Mouse (Mus musculus): ENCODE measurements around the gene Ttc34.
A peak's percentile ranks its signal among the peaks of the same experiment; 100 is the strongest.

Ttc34 gene

DNA sequence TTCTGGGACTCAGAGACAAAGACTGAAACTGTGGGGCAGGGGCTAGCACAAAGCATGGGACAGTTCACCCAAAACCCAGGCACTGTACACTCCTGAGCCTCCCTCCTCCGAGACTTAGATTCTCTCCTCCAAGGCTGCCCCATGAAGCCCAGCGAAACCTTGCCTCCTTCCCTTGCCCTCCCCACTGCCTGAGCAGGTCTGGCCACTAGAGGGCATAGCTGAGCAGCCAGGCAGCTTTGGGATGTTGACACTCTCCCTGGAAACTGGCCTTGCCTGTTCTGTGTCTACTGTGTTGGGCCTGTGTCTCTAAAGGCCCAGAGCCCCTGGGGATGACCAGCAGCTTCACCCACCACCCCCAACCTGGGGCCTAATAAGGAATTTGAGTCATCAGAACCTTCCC lies at the start of gene Ttc34:
Gene Ttc34, plus strand, starts transcription at position 290 of the 400 bp plus-strand sequence.
- Histone ChIP-seq H3K9me3 (ENCODE audit: low read length) (no peaks in the 10 kb centered on the region), H3K27me3 (ENCODE audit: insufficient read depth, low read length) (0 out of 2 replicates have a peak, but pooled peaks cover 3% of the 10 kb centered on the region), H3K4me1 (replicated peaks; ENCODE audit: low read depth, low read length) (peaks cover 32% of the 10 kb centered on the region), H3K4me3 (replicated peaks; ENCODE audit: low read length) (no peak within 1 kb of the TSS), H3K36me3 (ENCODE audit: insufficient read depth, low read length) (no peaks in the 10 kb centered on the region)
- TF ChIP-seq NANOG (IDR thresholded peaks at IDR 0.05; ENCODE audit: borderline replicate concordance, low read length) (no peak), POU5F1 (IDR thresholded peaks at IDR 0.05; ENCODE audit: borderline replicate concordance, low read length) (no peak), CTCF (conservative IDR thresholded peaks at IDR 0.05; ENCODE audit: low read length) (peak; percentile 96)

GRCm38 (mm10) chr4:154787960-154788702 lies 49.1 kb upstream of the Ttc34 start:
- Histone ChIP-seq H3K36me3 (ENCODE audit: insufficient read depth, low read length) (no peaks in the 10 kb centered on the region), H3K9me3 (ENCODE audit: low read length) (no peaks in the 10 kb centered on the region), H3K4me3 (replicated peaks; ENCODE audit: low read length) (no peak overlapping the region), H3K4me1 (replicated peaks; ENCODE audit: low read depth, low read length) (0 out of 2 replicates have a peak, but pooled peaks cover 5% of the 10 kb centered on the region), H3K27me3 (ENCODE audit: insufficient read depth, low read length) (peaks cover 77% of the 10 kb centered on the region)
- no peak for TF ChIP-seq CTCF (conservative IDR thresholded peaks at IDR 0.05; ENCODE audit: low read length)
- no peak for TF ChIP-seq POU5F1 (IDR thresholded peaks at IDR 0.05; ENCODE audit: borderline replicate concordance, low read length)
- TF ChIP-seq NANOG (IDR thresholded peaks at IDR 0.05; ENCODE audit: borderline replicate concordance, low read length), result no peak

GRCm38 (mm10) chr4:154791894-154792293 lies 45.4 kb upstream of the Ttc34 start:
- Histone ChIP-seq H3K4me1 (replicated peaks; ENCODE audit: low read depth, low read length) (no peaks in the 10 kb centered on the region), H3K9me3 (ENCODE audit: low read length) (no peaks in the 10 kb centered on the region), H3K27me3 (ENCODE audit: insufficient read depth, low read length) (peaks cover 71% of the 10 kb centered on the region), H3K36me3 (ENCODE audit: insufficient read depth, low read length) (no peaks in the 10 kb centered on the region), H3K4me3 (replicated peaks; ENCODE audit: low read length) (no peak overlapping the region)
- TF ChIP-seq CTCF (conservative IDR thresholded peaks at IDR 0.05; ENCODE audit: low read length), result no peak
- TF ChIP-seq POU5F1 (IDR thresholded peaks at IDR 0.05; ENCODE audit: borderline replicate concordance, low read length), result no peak
- TF ChIP-seq NANOG (IDR thresholded peaks at IDR 0.05; ENCODE audit: borderline replicate concordance, low read length), result no peak

- H3K4me1 ChIP-seq (replicated peaks; ENCODE audit: low read depth, low read length), result no peaks in the 10 kb centered on the region
- no peaks in the 10 kb centered on the region for H3K9me3 ChIP-seq (ENCODE audit: low read length)
- H3K4me3 ChIP-seq (replicated peaks; ENCODE audit: low read length), result no peak overlapping the region
- TF ChIP-seq POU5F1 (IDR thresholded peaks at IDR 0.05; ENCODE audit: borderline replicate concordance, low read length), result no peak
- no peak for TF ChIP-seq NANOG (IDR thresholded peaks at IDR 0.05; ENCODE audit: borderline replicate concordance, low read length)
- H3K27me3 ChIP-seq (ENCODE audit: insufficient read depth, low read length), result peaks cover 65% of the 10 kb centered on the region
- no peaks in the 10 kb centered on the region for H3K36me3 ChIP-seq (ENCODE audit: insufficient read depth, low read length)
Measured at GRCm38 (mm10) chr4:154793499-154793898, 43.8 kb upstream of the Ttc34 start.

DNA sequence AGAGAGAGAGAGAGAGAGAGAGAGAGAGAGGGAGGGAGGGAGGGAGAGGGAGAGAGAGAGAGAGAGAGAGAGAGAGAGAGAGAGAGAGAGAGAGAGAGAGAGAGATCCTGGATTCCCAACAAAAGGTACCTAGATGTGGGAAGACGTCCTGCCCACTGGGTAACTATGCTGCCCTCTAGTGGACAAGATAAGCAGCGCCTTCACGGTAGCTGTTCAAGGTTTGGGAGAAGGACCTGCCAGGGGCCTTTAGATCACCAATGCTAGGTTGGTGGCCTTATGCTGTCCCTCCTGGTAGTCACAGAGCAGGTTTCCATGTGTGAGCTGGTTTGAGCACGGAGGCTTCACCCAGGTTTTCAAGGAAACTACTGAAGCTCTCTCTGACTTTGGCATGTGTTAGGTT lies 39.4 kb upstream of the Ttc34 start:
- Histone ChIP-seq H3K27me3 (ENCODE audit: insufficient read depth, low read length) (peaks cover 63% of the 10 kb centered on the region), H3K4me1 (replicated peaks; ENCODE audit: low read depth, low read length) (peaks cover 10% of the 10 kb centered on the region), H3K36me3 (ENCODE audit: insufficient read depth, low read length) (no peaks in the 10 kb centered on the region), H3K4me3 (replicated peaks; ENCODE audit: low read length) (no peak overlapping the region), H3K9me3 (ENCODE audit: low read length) (no peaks in the 10 kb centered on the region)
- no peak for TF ChIP-seq NANOG (IDR thresholded peaks at IDR 0.05; ENCODE audit: borderline replicate concordance, low read length)
- TF ChIP-seq POU5F1 (IDR thresholded peaks at IDR 0.05; ENCODE audit: borderline replicate concordance, low read length), result no peak
- TF ChIP-seq CTCF (conservative IDR thresholded peaks at IDR 0.05; ENCODE audit: low read length), result peak; percentile 94

DNA sequence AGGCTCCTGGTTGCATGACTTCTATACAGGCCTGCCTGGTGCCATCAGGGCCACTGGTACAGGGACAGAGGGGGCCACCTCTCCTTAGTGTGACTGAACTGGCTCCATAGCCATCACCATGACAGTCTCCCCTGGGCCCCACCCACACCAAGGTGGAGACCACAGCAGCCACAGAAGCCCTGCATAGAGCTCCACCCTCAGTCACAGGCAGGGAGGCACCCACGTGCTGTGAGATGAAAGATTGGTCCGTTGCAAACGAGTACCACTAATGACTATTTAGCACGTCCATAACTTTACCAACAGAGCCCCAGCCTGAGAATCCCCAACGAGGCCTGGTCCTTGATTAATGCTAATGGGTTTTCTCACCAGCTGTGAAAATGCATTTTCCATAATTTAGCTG lies 36.7 kb upstream of the Ttc34 start:
- Histone ChIP-seq H3K4me3 (replicated peaks; ENCODE audit: low read length) (no peak overlapping the region), H3K9me3 (ENCODE audit: low read length) (no peaks in the 10 kb centered on the region), H3K36me3 (ENCODE audit: insufficient read depth, low read length) (no peaks in the 10 kb centered on the region), H3K27me3 (ENCODE audit: insufficient read depth, low read length) (peaks cover 55% of the 10 kb centered on the region), H3K4me1 (replicated peaks; ENCODE audit: low read depth, low read length) (peaks cover 10% of the 10 kb centered on the region)
- TF ChIP-seq NANOG (IDR thresholded peaks at IDR 0.05; ENCODE audit: borderline replicate concordance, low read length) (no peak), POU5F1 (IDR thresholded peaks at IDR 0.05; ENCODE audit: borderline replicate concordance, low read length) (no peak), CTCF (conservative IDR thresholded peaks at IDR 0.05; ENCODE audit: low read length) (no peak)

DNA sequence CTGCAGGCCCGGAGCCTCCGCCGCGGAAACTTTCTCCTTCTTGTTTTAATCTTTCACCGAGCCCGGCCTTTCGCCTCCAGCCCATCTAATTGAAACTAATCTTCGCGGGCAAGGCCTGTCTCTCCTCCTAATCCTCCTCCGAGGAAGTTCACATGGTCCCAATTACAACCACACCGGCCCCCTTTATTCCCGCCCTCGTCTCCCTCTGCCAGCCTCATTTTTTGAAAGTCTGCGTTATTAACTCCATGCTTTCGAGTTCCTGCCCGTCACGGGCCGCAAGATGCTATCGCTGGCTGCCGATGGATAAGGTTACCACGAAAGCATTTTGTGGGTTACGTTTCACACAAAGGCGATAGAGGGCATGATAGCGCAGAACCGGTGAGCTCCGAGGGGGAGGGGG lies 35.0 kb upstream of the Ttc34 start:
- no peak for TF ChIP-seq NANOG (IDR thresholded peaks at IDR 0.05; ENCODE audit: borderline replicate concordance, low read length)
- TF ChIP-seq POU5F1 (IDR thresholded peaks at IDR 0.05; ENCODE audit: borderline replicate concordance, low read length), result no peak
- TF ChIP-seq CTCF (conservative IDR thresholded peaks at IDR 0.05; ENCODE audit: low read length), result no peak
- Histone ChIP-seq H3K36me3 (ENCODE audit: insufficient read depth, low read length) (no peaks in the 10 kb centered on the region), H3K4me1 (replicated peaks; ENCODE audit: low read depth, low read length) (peaks cover 10% of the 10 kb centered on the region), H3K9me3 (ENCODE audit: low read length) (no peaks in the 10 kb centered on the region), H3K27me3 (ENCODE audit: insufficient read depth, low read length) (peaks cover 48% of the 10 kb centered on the region), H3K4me3 (replicated peaks; ENCODE audit: low read length) (no peak overlapping the region)

GRCm38 (mm10) chr4:154825662-154826061 lies 11.6 kb upstream of the Ttc34 start:
- H3K4me3 ChIP-seq (replicated peaks; ENCODE audit: low read length), result no peak overlapping the region
- peaks cover 12% of the 10 kb centered on the region for H3K4me1 ChIP-seq (replicated peaks; ENCODE audit: low read depth, low read length)
- H3K9me3 ChIP-seq (ENCODE audit: low read length), result no peaks in the 10 kb centered on the region
- TF ChIP-seq POU5F1 (IDR thresholded peaks at IDR 0.05; ENCODE audit: borderline replicate concordance, low read length) (no peak), NANOG (IDR thresholded peaks at IDR 0.05; ENCODE audit: borderline replicate concordance, low read length) (no peak), CTCF (conservative IDR thresholded peaks at IDR 0.05; ENCODE audit: low read length) (peak; percentile 51)
- H3K27me3 ChIP-seq (ENCODE audit: insufficient read depth, low read length), result peaks cover 2% of the 10 kb centered on the region; the same call in 1 of the 2 replicates
- H3K36me3 ChIP-seq (ENCODE audit: insufficient read depth, low read length), result no peaks in the 10 kb centered on the region
